Mouse (Mus musculus) spleen, postnatal 4 days (tissue): Measurements from ENCODE around the gene Tle6.

Source experiments
- DNase-seq, 2 experiments: peaks; one replicate each; pipeline ENCODE4 v3.0.0; 2022; ENCODE audit warnings: low spot score in 2 of 2

Tle6 gene

DNA sequence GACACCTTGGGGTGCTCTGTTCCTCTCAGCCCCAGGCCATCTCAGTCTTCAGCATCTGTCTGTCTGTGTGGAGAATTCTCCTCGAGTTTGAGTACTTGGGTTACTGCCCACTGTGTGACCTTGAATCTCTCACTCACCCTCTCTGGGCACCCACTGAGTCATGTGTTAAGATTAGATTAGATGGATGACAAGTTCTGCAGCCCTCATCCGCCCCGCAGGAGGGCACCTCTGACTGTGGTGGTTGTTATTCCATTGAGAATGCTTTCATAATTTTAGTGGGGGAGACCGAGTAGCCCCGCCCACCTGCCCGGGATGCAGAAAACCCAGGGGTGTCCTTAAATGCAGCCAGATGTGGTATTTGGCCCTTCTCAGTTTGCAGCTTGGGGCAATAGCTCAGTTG, 37.4 kb downstream of the Tle6 start:
- no peak for DNase-seq

DNA sequence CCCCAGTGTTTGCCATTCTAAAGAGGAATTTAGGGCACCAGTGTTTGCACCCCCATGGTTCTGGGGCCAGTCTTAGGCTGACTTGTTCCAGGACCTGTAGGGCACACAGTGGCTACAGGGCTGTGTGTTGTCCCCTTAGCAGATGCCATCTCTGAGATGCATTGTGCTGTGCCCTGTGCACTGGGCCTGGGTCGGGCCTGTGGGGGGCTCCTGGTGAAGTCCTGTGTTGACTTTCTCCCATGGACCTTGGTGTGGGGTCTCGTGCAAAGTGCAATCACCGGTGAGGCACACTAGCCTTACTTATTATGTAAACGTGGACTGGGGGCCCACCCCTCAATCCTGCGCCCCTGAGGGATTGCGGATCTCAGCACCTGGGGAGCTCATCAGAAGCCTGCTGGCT, 38.5 kb downstream of the Tle6 start:
- no peak for DNase-seq

DNA sequence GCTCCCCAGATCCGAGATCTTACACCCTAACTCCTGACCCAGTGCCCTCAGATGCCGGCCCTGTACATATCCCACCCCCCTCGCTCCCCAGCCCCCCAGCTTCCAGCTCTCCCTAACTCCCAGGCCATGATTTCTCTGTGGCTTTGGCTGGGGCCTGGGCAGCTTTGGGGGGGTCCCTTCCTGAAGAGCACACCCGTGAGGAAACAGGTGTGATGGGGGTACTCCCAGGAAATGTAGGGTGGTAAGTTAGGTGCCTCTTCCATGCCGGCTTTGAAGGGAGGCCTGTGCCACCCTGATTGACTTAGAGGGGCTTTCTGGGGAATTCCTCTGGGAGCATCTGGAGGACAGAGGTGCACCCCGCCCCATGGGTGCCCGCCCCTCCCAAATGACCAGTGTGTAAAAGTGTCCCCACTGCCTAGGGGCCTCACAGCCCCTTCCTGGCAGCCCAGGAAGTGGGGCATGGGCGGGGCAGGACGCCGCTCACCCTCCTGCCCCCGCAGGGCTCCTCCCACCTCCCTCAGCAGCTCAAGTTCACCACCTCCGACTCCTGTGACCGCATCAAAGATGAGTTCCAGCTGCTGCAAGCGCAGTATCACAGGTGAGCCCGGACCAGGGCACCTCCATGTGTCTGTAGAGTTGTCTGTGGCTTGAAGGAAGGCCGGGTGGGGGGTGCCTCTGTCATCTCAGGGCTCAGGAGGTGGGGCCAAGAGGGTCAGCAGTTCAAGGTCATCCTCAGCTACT, 40.0 kb downstream of the Tle6 start:
- DNase-seq, result peak; percentile 68 to 80

DNA sequence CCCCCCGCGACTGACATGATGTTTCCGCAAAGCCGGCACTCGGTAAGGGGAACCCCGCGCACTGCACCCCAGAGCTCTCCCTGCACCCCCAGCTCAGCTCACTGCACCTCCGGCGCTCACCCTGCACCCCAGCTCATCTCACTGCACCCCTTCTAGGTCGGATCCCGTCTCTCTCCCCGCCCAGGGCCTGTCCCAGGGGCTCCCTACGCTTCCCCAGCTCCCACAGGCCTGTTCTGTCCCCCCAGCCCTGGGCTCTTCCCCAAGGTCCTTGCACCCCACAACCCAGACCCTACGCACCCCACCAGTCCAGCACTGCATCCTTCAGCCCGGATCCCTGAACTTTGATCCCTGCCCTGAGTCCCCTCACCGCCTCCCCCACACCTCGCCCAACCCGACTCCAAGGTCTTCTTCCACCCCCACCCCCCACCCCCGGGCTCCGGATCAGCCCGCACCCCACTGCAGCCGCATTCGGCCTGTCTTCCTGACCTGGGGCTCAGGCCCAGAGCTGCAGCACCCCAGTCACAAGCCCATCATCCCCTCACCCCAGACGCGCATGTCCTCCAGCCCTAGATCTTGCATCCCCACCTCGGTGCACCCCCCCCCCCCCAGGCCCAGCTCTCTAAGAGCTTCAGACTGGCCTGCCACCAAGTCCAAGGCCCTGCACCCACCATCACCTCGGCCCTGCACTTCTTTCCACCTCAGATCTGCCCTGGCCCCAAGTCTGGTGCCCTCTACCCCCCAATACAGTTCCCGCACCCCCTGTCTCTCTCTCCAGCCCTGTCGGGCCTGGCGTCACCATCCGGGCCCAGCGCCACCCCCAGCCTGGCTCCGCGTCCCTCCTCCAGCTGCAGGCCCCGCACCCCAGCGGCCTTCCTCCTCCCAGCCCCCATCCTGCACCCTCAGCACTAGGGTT, 41.0 kb downstream of the Tle6 start:
- peak; percentile 63 to 86 for DNase-seq

DNA sequence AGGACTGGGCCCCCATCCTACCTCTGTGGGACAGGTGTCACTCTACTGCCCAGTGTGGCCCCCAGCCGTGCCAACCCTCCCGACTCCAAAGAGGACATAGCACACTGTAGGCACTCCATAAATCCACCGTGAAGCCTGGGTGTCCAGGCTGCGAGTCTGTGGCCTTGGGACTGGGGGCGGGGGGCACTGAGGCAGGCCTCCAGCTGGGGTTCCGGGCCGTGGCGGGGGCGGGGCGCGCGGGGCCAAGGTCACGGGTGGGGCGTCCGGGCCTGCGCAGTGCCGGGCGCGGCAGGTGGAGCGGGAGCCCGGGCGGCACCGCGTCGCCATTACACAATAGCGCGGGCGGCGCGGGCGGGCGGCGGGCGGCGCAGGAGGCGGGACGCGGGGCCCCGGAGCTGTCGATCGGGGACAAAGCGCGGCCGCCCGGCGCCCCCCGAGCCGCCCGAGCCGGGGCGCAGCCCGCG, 41.7 kb downstream of the Tle6 start, which contains the start of gene Aes:
Gene Aes, plus strand, starts transcription at position 326 of the 464 bp plus-strand sequence.
- peak; percentile 76 to 87 for DNase-seq

DNA sequence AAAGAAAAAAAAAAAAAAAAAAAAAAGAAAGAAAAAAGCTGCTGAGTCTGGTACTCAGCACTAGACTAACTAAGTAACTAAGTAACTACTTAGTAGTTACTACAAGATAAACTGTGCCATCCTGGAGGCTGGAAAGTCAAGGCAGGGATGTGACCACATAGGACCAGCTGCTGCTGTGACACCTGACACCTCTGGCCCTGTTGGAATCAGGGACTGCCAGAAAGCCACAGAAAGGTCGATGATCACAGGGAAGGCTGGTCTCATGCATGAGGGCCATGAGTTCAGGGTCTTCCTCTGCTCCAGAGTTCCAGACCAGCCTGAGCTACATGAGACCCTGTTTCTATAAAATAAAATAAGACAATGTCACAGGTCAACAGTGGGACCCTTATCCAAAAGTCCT, 43.4 kb downstream of the Tle6 start:
- DNase-seq, result no peak

DNA sequence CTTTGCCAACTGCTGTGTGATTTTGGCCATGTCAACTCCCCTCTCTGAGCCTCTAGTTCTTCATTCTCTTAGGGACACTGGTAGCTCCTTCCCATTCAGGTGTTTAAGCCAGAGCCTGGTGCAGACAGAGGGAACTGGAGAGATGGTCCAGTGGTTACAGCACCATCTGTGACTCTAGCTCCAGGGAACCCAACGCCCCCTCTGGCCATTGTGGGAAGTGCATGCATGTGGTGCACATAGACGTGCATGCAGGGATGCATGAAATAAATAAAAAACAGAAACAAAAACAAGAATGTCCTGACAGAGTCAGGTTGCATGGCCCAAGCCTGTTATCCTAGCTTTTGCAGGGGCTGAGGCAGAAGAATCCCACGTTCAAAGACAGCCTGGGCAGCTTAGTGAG, 44.6 kb downstream of the Tle6 start:
- DNase-seq, result no peak

DNA sequence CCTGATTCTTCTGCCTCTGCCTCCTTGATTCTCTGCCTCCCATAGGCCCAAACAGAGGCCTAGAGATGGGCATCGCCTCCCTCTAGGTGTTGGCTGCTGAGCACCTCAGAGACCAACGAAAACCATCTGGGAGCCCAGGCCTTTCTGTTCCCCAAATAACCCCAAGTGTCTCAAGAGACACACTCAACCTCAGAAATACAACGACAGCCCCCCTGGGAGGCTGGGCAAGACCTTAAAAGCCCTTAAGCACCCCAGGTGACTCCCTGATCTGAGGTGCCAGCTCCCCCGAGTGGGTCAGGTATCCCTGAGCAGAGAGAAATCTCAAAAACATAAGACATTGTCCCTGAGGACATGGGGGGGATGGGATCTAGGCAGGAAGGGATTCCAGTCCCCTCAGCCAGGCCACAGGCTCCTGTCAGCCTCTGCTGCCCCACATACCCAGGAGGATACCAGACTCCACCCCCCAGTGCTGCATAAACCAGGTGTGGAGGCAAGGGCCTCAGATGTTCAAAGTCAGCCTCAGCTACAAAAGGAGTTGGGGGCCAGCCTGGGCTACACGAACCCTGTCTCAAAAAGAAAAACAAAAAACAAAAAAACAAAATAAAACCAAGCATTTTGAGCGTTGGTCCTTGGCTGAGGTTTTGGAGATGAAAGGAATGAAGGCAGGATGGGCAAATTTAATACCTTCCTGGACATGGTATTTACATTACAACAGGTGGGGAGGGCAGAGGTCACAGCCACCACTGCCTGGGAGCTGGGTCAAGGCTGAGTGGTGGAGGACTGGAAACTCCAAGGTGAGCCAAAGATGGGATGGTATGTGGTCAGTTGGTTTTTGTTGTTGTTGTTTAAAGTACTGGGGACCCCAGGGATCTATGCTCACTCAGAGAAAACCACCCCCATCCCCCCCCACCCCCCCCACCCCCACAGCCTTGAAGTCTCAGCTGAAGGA, 46.8 kb downstream of the Tle6 start:
- DNase-seq, result no peak

DNA sequence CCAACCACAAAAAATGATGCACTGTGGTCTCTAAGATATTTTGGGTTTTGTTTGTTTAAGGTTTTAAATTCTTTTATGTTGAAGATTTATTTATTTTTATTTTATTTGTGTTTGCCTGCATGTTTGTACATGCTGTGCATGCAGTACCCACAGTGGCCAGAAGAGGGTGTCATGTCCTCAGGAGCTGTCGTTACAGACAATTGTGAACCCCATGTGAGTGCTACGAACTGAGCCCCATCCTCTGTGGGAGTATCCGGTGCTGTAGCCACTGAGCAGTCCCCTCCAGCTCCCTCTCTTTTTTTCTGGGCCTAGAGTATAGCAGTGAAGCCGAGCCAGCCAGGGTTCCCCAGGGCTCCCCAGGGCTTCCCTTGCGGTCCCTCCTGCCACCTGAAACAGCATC, 47.6 kb downstream of the Tle6 start:
- DNase-seq, result peak; percentile 55 to 82

DNA sequence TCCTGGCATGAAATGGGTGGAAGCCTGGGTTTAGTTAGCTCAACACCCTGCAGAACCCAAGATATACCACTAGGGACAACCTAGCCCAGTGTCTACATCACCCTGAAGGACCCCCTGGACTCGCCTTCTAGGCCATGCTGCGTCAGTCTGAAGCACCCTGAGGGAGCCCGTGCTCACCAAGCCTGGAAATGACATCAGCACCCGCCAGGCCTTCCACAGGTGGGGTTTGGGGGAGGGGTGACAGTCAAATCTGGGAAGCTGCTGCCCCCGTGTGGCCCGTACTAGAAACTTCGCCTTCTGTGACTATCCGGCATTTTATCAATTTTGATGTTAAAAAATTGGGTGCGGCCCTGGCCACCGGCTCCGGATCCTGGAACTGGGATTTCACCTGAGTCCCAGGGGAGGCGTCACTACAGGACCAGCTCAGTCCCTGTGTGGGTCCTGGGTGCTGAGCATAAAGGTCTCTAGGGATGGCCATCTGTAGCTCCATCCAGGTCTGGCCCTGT, 49.2 kb downstream of the Tle6 start:
- peak; percentile 77 to 88 for DNase-seq

DNA sequence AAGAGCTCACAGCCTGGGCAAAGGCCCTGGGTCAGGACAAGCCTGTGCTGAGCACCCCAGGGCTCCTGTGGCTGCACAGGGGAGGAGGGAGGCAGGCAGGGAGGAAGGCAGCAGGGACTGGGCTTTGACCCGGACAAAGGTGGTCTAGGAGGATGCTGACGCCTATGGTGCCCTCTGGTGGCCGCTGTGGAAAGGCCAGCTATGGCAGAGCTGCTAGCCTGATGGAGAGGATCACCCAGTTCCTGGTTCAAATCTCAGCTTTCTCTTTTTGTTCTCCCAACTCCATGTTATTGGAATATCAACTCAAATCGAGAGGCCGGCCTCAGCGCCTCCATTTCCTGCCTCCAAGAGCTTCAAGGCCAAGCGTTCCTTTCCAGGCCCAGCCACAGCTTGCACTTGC, 50.6 kb downstream of the Tle6 start:
- DNase-seq, result peak; percentile 80 to 92

DNA sequence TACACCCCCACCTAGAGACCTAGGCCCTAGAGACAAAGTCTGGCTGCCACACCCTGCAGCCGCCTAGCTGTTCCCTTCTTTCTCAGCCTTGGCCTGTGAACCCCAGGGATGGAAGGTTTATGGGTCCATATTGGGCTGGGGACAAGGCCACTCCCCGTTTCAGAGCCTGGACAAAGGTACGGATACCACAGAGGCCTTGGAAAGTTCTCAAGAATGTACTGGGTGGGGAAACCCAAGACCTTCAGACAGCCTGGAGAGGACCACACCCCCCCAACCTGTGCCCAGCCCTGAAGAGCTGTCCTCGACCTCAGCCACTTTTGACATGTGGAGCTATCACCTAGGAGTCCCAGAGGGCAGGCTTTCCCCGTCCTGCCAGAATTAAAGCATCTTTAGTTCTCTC, 51.9 kb downstream of the Tle6 start:
- no peak for DNase-seq

DNA sequence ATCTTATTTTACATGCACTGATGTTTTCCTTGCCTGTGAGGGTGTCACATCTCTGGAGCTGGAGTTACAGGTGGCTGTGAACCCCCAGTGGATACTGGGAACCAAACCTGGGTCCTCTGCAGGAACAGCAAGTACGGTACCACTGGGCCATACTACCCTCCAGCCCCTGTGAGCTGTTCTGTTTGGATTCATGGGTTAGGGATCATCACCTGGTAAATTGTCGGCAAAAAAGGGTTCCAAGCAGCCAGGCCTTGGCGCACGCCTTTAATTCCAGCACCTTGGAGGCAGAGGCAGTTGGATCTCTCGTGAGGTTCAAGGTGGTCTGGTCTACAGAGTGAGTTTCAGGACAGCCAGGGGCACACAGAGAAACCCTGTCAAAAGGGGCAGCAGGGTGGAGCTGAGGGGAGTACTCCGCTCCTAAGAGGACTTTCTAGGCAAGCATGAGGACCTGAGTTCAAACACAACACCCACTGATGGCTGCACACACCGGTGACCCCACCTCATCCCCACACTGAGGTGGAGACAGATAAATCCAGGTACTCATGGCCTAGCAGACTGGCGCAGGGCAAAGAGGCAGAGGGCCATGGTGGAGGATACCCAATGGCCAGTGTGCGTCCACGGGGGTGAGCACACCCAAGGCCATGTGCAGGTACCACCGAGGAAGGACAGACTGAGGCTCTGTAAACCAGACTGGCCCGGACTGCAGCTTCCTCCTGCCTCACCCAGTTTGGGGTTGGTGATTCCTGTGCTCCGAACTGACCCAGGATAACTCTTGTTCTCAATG, 53.9 kb downstream of the Tle6 start:
- DNase-seq, result no peak

DNA sequence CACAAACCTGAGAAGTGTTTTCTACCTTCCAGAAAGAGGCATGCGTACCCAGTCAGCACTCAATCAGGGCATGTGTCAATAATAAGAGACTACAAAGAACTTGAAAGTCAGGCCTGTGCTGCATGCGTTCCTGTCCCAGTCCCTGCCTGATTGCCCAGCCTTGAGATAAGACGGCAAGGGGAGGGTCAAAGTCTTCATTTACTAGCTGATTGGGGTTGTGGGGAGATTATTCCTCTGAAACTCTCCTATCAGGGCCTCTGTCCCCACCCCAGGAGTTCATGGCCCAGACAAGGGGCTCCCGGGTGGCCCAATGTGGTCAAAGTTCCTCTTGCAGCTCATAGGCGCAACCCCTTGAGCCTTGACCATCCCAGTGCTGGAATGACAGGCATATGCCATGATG, 54.5 kb downstream of the Tle6 start:
- no peak for DNase-seq

DNA sequence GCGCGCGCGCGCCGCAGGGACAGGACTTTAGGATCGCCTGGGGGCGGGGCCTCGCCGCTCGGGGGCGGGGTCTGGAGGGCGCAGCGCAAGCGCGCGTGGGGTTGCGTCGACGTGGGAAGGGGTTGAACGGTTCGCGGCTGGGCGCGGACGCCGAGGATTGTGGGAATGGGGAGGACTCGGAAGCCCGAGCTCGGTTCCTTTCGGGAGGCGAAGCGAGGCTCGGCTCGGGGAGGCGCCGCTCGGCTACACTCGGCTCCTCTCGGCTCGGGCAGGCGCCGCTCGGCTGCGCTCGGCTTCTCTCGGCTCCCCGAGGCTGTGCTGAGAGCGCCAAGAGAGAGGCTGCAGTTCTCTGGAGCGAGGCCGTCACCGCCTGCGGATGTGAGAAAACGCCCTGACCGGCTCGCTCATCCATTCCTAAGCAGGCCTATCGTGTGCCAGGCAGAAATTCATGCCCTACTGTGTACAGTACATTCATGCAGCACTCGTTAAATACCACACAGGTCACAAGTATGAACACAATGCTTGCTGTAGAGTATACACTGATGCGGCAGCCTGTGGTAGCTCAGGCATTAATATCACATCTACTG, 55.6 kb downstream of the Tle6 start, which contains the start of gene Gna11:
Gene Gna11, minus strand, starts transcription at position 30 of the 587 bp plus-strand sequence.
- peak; percentile 100 for DNase-seq

DNA sequence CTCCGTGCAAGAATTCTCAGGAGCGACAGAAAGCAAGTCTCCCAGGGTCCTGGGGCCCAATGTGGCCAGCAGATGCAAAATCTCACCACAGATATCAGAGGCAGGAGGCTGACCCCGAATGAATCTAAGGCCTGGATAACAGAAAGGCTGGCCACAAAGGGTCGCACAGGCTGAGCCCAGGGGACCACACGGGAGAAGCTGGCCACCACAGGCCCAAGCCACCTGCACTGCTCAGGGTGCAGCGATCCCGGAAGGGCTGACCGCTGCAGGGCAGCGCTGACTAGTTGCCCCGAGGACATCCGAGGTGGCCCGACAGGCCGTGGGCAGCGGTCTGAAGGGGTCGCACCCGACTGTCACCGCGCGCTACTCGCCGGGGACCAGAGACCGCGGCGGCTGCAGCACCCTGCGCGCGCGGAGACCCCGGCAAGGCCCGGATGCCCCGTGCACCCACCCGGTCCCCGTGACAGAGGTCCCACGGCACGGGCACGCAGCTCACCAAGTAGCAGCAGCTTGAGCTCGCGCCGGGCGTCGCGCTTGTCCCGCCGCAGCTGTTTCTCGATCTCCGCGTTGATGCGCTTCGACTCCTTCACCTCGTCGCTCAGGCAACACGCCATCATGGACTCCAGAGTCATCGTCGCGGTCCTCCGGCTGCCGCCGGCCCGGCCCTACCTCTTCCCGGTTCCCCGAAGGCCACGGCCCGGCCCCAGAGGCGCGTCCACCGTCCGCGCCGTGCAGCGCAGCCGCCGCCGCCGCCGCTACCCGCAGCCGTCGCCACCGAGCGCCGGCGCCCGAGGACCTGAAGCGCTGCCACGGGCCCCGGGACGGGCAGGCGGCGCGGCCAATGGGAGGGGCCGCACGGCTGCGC, 56.3 kb downstream of the Tle6 start:
- DNase-seq, result peak in 1 of 2 experiments; percentile 84

DNA sequence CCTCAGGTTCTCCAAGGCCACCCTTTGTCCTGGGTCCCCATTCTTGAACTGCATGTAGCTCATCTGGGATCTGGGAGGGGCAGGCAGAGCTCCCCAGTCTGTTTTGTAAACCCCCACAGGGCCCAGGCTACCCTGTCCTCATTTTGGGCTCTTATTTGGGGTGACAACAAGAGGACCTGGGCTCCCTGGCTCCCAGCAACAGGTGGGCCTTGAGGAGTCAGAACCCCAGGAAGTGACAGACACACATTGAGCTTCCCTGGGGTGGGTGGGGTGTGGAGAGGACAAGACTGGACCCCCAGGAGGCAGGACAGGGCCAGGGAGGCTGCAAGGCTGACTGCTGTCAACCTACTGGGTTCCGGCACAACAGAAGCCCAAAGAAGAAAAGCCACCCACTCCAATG, 57.2 kb downstream of the Tle6 start:
- DNase-seq, result no peak

DNA sequence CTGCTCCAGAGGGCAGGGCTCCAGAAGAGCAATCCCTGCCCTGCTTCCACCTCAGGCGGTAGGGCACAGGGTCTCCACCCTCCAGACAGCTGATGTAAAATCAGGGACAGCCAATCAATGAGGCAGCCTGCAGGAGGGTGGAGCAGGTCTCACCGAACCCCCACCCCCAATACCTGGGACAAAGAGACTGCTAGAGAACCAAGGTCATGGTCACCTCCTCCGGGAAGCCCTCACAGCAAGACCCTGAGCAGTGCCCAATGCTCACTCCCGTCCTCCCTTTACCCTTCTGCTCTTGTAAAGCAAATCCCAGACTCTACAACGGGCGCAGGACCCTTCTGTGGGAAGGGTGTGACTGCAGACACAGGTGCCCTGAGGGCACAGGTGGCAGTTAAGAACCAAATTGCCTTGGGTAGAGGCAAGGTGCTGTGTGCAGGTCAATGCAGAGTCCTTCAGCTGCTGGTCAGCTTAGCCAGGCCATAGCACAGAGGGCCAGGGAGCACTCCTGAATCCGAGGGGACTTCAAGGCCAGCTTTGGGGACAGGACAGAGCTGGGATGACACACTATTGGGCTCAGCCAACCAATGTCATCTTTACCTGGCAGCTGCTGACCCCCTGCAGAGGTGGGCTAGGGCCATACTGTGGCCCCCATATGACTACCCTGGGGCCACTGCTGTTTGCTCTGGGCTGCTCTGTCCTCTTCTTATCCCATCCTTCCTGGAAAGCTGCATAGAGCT, 58.0 kb downstream of the Tle6 start:
- no peak for DNase-seq
